Mouse (Mus musculus): Measurements from ENCODE around the gene Amh.
A peak's percentile ranks its signal among the peaks of the same experiment; 100 is the strongest.

Gene Amh

DNA sequence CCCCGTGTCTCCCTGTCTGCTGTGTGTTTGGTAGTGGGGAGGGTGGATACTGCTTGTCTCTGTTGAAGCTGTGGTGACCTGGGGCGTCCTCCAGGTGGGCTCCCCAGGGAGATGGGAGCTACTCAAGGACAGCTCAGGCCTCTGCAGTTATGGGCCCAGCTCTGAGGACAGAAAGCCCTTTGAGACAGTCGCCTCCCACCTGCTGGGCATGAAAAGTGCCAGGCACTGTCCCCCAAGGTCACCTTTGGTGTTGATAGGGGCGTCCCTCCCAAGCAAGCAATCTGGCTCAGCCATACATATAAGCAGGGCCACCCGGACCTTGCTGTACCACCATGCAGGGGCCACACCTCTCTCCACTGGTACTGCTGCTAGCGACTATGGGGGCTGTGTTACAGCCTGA lies at the start of gene Amh:
Gene Amh (plus strand): TSS at position 328 of the 400 bp plus-strand sequence.
- DNase-seq (ENCODE audit: low read depth, low spot score): no peak

DNA sequence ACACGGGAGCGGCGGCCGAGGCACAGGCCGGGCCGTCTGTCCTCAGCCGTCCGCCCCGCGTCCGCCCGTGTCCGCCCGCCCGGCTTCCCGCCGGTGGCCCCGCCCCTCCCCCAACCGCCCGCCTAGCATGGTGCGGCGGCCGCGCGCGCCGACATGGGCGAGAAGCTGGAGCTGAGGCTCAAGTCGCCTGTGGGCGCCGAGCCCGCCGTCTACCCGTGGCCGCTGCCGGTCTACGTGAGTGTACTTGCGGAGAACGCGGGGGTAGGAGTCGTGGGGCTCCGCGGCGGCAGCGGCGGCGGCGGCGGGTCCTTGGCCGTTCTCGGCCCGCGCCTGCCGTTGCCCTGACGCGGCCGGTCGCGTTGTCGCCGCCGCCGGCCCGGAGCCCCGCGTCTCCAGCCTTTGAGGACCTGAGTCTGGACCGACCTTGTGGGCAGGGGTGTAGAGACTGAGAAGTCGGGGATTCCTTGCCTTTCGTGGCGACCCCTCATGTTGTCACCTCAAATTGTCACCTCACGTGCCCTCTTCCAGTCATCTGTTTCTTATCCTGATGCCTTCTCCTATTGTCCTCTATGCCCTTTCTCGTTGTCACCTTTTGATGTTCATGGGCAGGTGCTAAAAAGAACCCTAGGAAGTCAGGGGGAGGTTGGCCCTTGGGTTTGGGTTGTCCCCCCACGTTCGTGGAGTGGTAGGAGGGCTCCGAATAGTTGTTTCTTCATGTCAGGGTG lies 49.6 kb upstream of the Amh start:
- no peak for DNase-seq (ENCODE audit: low read depth, low spot score)

DNA sequence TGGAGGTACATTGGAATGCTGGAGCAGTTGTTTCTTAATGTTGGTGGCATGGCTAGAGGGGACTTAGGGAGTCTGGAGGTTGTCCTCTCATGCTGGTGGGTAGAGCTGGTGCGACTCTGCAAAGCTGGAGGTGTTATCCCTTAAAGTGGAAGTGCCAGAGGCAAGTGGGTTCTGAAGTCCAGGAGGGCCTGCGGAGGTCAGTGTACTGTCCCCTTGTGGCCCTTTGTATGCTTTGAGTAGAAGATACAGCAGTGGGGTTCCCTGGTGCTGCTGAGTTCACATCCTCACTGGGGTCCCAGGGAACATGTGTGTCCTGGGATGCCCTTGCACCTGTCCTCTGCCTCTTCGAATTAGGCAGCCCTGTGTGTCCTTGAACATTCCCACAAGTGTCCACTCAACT lies 48.9 kb upstream of the Amh start:
- DNase-seq (ENCODE audit: low read depth, low spot score): no peak

DNA sequence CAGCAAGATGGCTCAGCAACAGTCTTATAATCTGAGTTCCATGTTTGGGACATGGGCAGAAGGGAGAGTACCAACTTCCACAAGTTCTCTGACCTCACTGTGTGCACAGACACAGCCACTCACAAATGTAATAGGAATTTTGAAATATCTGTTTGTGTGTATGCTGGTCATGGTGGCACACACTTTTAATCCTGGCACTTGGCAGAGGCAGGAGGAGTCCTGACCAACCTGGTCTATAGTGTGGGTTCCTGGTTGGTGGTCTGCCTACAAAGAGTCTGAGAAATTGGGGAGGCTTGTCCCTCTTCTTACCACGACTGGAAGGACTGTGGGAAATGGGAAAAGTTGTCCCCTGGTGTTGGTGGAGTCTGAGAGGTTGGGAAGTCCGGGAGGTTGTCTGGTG lies 48.5 kb upstream of the Amh start:
- DNase-seq (ENCODE audit: low read depth, low spot score): no peak

DNA sequence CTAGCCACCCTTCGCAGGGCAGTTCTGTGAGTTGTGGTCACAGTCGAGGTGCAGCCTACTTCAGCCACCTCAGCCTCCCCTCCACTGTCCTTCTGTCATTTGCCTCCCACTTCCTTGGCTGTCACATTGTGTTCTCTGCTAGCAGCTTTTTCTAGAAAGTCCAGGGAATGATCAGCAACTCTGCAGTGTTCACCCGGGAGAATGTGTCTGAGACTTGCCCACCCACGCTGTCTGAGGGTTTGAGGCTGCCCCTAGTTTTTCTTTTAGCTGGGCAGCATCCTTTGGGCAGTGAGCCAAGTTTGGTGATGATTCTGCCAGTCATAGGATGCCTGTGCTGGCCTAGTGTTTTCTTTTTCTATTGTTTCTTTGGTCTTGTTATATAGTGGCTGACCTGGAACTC lies 48.1 kb upstream of the Amh start:
- DNase-seq (ENCODE audit: low read depth, low spot score): peak; percentile 78

DNA sequence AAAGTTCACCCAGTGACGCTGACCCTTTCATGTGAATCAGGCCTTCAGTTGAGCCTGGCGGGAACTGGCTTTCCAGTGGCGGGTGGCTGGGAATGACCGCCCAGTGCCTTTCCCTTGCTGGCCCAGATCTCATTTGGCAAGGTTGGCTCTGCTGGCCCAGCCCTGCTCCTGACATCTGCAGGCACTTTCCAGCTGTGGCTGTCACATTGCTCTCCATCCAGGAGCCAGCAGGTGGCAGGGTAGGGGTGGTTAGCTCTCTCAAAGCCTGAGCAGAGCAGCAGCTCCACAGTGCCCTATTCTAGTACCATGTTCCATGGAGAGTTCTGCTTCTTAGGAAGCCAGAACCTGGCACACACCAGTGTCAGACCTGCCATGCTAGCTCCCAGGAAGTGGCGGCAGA lies 47.3 kb upstream of the Amh start:
- DNase-seq (ENCODE audit: low read depth, low spot score): peak; percentile 94

DNA sequence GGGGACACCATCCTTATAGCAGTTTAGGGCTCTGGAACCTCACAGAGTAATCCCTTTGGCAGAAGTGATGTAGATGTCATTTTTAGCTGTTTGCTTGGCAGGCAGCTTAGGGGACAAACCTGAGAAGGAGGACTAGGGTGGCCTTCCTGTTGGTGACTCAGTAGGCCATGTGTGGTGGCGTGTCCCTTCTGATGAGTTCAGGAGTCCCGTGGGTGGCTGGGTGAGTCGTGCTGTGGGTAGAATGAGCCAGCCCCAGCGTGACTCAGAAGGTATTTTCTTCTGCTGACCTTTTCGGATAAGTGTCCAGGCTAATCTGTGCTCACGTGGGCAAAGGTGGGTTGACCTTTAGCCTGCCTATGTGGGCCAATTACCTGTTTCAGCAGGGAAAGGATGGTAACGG lies 46.4 kb upstream of the Amh start:
- peak; percentile 86 for DNase-seq (ENCODE audit: low read depth, low spot score)

DNA sequence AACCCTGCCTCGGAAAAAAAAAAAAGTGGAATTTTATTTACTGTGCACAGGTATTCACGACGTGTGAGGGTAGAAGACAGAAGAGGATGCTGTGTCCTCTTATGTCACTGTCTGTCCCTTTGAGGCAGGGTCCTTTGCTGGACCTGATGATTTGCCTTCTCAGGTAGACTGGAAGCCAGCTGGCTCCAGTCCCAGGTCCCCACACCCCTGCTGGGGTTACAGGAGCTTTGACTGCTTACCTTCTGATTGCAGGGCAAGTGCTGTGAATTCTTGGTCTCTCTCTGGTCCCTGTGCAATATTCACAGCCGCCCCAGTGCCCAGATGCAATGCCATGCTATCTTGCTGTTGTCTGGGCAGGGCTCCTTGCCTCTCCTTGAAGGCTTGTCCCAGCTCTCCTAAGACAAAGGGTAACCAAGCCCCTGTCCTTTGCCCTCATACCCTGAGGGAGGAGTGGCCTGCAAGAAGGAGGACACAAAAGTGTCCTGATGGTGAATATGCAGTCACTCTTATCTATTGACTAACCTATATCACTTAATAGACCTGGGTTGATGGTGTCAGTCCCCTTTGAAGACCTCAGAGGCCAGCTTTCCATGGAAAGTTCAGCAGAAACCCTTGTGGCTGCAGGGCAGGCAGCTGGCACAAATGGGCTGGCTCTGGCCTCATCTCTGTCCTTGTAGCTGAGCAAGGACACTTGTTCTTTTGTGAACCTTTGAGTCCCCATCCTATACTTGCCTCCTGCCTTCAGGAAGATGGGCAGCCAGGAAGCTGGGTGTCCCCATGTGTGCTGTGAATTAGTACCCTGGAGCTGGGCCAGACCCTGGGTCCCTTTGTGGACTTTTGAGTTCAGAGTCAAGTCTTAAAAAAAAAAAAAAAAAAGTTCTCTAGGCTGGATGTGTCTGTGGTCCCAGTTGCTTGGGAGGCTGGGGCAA lies 44.2 kb upstream of the Amh start:
- no peak for DNase-seq (ENCODE audit: low read depth, low spot score)

DNA sequence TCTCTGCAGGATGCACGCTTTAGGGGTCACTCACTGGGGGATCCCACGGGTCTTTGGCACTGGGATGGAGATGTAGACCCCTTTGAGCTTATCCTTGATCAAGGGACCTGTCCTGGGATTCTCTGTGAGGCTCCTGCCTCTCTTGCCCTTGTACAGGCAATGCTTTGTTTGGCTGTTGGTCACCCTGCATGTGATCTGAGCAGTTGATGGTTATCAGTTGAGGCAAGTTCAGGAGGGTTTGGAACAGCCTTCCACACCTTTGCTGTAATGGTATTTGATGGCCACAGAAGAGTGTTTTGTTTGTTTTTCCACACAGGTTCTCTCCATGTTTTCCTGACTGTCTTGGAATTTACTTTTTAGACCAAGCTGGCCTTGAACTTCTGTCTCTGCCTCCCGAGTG lies 43.2 kb upstream of the Amh start:
- no peak for DNase-seq (ENCODE audit: low read depth, low spot score)

DNA sequence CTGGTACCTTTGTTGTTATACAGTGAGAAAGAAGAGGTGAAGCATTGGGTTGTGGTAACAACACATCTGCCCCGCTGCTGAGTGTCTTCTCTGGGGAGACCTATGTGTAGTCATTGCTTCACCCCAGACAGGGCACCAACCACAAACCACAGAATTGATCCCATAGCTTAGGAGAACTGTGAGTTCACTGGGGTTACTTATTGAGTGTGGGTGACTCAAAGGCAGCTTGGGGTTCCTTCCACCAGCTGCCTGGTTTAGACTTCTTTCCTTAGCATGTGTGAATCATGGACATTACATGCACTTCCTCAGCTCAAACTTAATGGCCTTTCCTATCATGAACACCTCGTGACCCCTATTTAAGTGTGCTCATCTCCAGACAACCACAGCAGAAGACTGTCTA lies 41.5 kb upstream of the Amh start:
- DNase-seq (ENCODE audit: low read depth, low spot score): no peak

DNA sequence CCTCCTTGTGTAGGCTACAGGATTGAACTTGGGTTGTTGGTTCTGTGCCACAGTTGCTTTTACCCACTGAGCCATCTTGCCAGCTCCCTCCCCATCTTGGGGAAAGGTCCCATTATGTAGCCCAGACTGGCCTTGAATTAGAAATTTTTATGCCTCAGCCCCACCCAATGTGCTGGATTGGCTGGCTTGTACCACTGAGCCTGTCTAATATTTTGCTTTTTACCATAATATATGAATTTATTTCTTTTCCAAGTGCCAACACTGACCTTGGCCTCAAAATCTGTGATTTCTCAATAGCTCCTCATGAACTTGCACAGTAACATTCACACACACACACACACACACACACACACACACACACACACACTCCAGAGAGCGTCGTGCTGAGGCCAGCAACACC lies 39.3 kb upstream of the Amh start:
- DNase-seq (ENCODE audit: low read depth, low spot score): no peak

DNA sequence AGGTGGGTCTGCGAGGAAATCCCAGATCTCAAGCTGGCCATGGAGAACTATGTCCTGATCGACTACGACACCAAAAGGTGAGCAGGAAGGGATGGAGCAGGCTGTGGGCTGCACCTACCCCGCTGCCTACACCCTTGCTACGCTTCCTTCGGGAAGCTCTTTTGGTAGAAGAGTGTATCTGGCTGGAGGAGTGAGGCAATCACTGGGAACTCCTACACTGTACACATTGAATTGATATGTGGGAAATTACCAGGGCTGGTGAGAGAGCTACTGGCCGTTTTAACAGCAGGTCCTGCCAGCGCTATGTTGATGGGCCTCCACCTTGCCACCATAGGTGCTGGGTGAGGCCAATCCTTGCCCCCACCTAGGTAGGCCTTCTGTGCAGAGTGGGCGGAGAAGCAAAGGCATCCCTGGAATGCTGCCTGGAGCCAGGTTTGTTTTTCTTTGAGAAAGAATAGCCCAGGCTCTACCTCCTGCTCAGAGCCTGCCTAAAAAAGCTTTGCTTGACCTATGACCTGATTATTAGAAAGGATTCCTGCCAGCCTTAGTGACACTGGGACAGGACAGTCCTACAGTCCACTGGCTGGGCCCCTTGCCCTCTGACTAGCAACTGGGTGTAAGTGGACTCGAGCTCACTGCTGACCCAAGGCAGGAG lies 38.8 kb upstream of the Amh start:
- DNase-seq (ENCODE audit: low read depth, low spot score): peak; percentile 45

DNA sequence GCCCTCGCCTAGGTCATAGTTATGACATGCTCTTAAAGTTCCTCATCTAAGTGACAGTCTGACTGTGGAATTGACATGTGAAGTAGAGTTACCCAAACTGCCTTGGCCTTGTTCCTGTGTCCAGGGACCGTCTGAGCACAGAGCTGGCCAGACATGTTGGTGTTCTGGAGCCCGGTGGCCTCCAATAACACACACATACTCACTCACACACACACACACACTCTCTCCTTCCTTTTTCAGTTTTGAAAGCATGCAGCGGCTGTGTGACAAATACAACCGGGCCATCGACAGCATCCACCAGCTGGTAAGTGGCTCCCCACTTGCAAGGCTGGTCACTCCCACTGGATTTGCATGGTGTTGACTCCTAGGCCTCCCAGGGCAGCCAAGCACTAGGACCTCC lies 36.7 kb upstream of the Amh start:
- no peak for DNase-seq (ENCODE audit: low read depth, low spot score)

DNA sequence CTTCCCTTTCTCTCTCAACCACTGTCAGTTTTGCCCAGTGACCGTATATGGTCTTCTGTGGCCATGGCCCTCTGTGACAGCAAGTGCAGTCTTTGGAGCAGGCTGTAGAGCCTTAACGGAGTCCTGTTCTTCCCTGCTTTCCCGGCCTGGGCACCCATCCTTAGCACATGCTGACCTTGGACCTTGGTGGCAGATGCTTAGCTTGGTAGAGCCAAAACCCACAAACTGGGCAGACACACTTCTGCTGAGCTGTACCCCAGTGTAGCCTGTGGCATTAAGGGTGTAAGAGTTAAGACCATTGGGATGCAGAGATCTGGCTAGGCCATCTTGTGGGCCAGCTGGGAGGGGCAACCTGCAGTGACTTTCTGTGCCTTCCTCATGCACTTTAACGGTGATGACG lies 31.2 kb upstream of the Amh start:
- no peak for DNase-seq (ENCODE audit: low read depth, low spot score)

DNA sequence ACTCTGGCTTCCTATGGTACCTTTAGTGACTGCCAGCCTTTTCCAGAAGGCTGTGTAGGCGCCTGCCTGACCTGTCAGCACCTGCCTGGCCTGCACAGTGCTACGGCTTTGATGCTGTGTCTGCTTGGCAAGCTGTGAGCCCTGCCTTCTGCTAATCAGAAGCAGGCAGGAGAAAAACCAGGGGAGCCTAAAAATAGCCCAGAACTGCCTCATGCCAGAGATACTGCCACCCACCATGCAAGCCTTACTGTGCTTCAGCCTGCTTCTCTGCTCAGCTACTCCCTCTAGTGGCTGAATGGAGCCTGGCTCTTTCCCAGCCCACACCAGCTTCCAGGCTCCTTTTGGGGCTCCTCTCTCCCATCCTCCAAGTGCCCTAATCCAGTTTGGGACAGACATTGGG lies 30.5 kb upstream of the Amh start:
- DNase-seq (ENCODE audit: low read depth, low spot score): peak; percentile 100

DNA sequence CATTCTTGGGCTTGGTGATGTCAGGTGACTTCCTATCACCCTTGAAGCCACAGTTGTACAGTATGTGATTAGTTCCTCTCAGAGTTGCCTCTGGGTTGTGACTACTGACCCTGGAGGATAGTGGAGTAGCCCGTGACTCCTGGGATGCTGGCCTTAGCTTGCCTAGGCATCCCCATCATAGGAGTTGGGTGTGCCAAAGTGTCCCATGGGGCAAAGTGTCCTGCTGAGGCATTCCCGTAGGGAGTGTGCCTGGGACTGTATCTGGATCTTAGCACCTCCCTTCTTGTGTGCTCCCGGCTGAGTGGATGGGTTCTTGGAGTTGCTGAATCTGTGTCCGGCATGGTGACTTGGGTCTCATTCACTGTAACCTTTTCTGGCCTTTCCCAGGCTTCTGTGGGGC lies 30.1 kb upstream of the Amh start:
- DNase-seq (ENCODE audit: low read depth, low spot score): no peak

DNA sequence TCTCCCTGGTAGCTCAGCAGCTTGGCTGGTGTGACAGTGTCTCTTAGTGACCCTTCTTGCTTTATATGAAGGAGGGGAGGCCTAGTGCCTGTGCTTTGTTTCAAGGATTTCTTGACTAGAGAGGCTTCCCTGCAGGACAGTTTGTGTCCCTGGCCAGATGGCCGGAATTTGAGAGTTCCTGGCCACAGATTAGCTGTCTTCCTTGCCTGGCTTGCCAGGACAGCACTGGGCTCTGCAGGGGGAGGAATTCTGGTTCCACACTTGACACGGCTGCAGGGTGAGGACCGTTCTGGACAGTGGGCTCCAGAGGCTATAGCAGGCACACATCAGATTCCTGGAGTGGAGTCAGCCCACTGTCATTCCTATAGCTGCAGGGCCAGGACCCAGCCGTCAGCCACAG lies 29.3 kb upstream of the Amh start:
- DNase-seq (ENCODE audit: low read depth, low spot score): peak; percentile 92

DNA sequence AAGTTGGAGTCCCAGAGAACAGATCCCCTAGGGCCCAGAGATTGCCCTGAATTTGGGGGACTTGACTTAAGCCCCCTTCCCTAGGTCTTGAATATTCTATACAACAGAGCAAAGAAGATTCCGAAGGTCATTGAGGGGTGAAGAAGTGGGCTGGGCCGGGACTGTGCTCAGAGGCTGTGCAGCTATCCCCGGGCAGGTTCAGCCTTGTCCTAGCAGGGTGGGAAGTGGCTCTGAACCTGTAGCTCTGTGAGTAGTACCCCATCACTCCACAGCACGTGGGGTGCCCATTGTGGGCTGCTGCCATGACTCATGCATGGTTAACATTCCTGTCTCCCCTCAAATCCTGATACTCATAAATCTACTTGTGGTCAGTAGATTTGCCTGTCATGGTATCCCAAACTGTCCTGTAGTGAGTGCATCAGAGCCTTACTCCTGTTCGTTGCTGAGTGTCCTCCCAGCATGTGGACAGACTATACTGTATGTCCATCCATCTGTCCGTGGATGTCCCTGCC lies 28.6 kb upstream of the Amh start:
- DNase-seq (ENCODE audit: low read depth, low spot score): no peak

DNA sequence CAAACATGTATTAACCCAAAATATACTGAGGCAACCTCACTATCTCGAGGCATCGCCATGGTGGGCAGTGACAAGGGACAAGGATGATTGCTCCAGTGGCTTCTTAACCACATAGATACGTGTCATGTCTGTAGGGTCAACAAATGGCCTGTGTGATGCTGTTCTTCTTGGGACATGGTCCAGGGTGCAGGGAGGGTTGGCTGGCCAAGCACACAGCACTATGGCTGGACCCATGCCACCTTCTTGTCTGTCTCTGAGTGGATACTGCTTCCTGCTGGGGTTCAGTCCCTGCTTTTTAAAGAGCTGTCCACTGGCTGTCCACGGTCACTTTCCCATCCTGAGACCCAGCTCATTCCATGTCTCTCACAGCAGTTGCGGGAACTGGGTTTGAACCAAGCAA lies 27.9 kb upstream of the Amh start:
- peak; percentile 80 for DNase-seq (ENCODE audit: low read depth, low spot score)

DNA sequence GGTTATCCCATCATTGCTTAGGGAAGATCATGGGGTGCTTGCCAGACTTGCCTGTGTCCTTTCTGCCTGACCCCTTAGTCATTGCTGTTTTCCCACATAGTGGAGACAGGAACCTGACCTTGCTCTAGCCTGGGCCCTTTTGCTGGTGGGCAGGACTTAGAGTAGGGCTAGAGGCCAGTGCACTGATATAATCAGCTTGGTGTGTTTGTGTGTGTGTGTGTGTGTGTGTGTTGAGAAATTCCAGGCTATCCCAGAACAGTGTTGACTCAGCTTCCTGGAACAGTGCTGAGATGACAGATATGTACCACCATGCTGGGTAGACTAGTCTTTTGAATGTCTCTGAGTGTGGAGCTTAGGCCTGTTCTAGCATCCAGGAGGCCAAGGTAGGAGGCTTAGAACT lies 25.5 kb upstream of the Amh start:
- no peak for DNase-seq (ENCODE audit: low read depth, low spot score)

DNA sequence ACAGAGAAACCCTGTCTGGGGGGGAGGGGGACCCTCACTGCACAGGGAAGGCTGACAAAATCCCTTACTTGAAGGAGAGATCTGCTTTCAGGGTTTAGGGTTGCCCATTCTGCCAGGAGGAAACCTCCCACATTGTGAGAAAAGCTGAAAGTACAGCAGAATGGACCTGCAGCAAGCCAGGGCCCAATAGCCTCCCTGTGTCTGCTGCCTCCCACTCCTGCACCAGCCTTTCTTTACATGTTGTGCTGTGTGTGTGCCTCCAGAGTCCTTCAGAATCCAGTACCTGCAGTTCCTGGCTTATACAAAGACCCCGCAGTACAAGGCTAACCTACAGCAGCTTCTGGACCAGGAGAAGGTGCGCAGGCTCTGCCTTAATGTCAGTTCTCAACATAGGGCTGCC lies 20.7 kb upstream of the Amh start:
- peak; percentile 58 for DNase-seq (ENCODE audit: low read depth, low spot score)

DNA sequence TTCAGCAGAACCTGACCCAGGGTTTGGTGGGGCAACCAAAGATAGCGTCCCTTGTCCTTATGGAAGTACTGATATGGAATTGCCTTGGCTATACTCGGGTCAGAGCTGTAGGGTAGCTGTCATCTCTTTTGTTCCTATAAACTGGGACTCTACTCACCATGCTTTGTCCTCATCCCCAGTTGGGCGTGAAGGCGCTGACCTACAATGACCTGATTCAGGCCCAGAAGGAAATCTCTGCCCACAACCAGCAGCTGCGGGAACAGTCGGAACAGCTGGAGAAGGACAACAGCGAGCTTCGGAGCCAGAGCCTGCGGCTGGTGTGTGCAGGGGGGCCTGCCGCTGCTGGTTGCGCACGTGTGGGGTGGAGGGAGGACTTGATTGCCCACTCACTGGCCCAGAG lies 20.2 kb upstream of the Amh start:
- DNase-seq (ENCODE audit: low read depth, low spot score): peak; percentile 85

Measured in brain, adult 2 months (tissue).